Mouse (Mus musculus) intestine, embryonic 15.5 days (tissue): Measurements from ENCODE around the gene Kat6b. TPM values are rescaled to one million over a fixed set of nuclear protein-coding genes. Genes with fewer than 3 reads are reported as not detected.
"Not testable (repeated sequence)": the region's sequence is repeated elsewhere in the genome, so short reads cannot be mapped to it uniquely, and the experiment has no call there.

Experiments
- ATAC-seq: fragments of 200-750 bp; cut with Nextera tagmentation; 2 replicates; pipeline ENCODE4 v1.8.0; 2017; ENCODE audit warnings: moderate TSS enrichment, moderate library complexity
- H3K27ac ChIP-seq: fragments of 300-500 bp; sonication (generic); 2 replicates; pipeline ENCODE4 v1.5.1; 2015; ENCODE audit warnings: mild to moderate bottlenecking, inconsistent platforms
- H3K27me3 ChIP-seq: fragments of 300-500 bp; sonication (generic); replicated peaks from 2 replicates; pipeline ENCODE4 v1.6.1; 2015; ENCODE audit warnings: inconsistent platforms
- H3K36me3 ChIP-seq: fragments of 300-500 bp; sonication (generic); 2 replicates; pipeline ENCODE4 v1.6.1; 2015; ENCODE audit warnings: inconsistent platforms
- H3K4me1 ChIP-seq: fragments of 300-500 bp; sonication (generic); replicated peaks from 2 replicates; pipeline ENCODE4 v1.6.1; 2015; ENCODE audit warnings: inconsistent platforms
- H3K4me2 ChIP-seq: fragments of 300-500 bp; sonication (generic); replicated peaks from 2 replicates; pipeline ENCODE4 v1.6.1; 2015; ENCODE audit warnings: mild to moderate bottlenecking, inconsistent platforms
- H3K4me3 ChIP-seq: fragments of 300-500 bp; sonication (generic); replicated peaks from 2 replicates; pipeline ENCODE4 v1.5.1; 2015; ENCODE audit warnings: inconsistent platforms
- H3K9ac ChIP-seq: fragments of 300-500 bp; sonication (generic); 2 replicates; pipeline ENCODE4 v1.6.1; 2015; ENCODE audit warnings: inconsistent platforms
- H3K9me3 ChIP-seq: fragments of 300-500 bp; sonication (generic); 2 replicates; pipeline ENCODE4 v1.6.1; 2016; ENCODE audit warnings: inconsistent platforms
- WGBS: fragments of 180-500 bp; shearing (Covaris S2); methylation state at CpG from one replicate; pipeline ENCODE4 v1.1.7; 2015; 5-methylcytosine and 5-hydroxymethylcytosine counted together
- polyA plus RNA-seq: library from polyadenylated mRNA; unstranded; fragments of >200 nt; fragmentation: Nextera tagmentation; extraction: Ambion mirVana; gene quantifications from 2 replicates; pipeline ENCODE4 v1.2.1, GENCODE M21; 2015

The Kat6b gene
- polyA plus RNA-seq, 1 experiment from 2014 or later = 10.6 TPM

DNA sequence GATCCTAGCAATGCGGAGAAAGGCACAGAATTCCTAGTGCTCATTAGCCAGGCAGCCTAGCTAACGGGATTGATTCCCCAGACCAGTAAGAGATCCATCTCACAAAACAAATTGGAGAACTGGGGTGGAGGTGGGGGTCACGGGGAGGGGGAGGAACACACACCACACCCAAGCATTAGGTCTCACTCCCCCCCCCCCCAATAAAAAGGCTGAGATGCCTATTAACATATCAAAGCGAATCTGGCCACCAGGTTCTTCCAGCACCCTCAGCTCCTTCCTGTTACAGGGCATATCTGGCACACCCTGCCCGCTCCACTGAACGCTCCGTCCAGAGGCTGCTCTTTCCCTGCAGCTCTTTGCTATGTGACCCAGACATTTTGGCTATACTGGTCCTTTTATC is 22.5 kb upstream of the Kat6b start:
- Histone ChIP-seq H3K27ac (no peak overlapping the region), H3K9me3 (no peaks in the 10 kb centered on the region), H3K36me3 (no peaks in the 10 kb centered on the region), H3K4me1 (0 out of 2 replicates have a peak, but pooled peaks cover 3% of the 10 kb centered on the region), H3K4me3 (no peak overlapping the region), H3K9ac (no peak overlapping the region), H3K4me2 (no peak overlapping the region), H3K27me3 (no peaks in the 10 kb centered on the region)
- ATAC-seq = no peak
- 80% methylated on average over 7 of the region's 7 CpGs for WGBS

DNA sequence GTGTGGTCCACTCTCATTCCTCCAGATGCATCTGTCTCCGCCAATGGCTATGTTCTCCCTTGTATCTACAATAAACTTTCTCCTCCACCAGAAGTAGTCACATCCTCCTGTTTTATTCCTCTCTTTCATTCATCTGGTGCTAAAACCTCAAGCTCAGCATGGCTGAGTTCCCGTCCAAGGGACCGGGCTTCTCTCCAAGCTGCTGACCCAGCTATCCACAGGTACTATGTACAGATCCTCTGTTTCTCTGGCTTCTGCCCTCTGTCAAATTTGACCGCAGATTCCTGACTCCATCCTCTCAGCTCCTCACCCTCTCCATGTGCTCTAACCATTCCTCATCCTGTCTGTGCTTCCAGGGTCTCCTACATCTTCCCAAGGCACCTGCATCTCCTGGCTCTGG is 22.1 kb upstream of the Kat6b start:
- Histone ChIP-seq H3K27ac (no peak overlapping the region), H3K4me1 (0 out of 2 replicates have a peak, but pooled peaks cover 3% of the 10 kb centered on the region), H3K4me3 (no peak overlapping the region), H3K9me3 (no peaks in the 10 kb centered on the region), H3K36me3 (no peaks in the 10 kb centered on the region), H3K9ac (no peak overlapping the region), H3K27me3 (no peaks in the 10 kb centered on the region), H3K4me2 (no peak overlapping the region)
- ATAC-seq = no peak
- WGBS = 83% methylated on average over 4 of the region's 4 CpGs

DNA sequence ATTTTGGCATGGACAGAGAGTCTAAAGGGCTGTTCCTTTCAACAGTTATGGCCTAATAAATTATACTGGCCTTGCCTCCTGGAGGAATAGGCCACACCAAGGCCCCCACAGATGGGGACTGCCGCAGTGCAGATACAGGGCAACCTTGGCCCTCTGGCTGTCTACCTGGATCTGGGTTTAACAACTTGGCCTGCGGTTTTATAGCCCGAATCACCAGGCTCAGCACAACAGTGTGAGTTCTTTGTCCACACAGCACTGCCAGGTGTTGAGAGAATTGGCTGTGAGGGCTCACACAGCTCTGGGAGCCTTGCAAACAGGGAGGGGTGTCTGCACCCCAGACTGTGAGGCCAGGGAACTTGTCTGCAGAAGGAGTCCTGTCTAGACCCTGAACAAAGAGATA is 18.8 kb upstream of the Kat6b start:
- ATAC-seq = 0 out of 2 replicates have a peak, but pooled peaks have one; percentile 43
- Histone ChIP-seq H3K9ac (no peak overlapping the region), H3K27ac (no peak overlapping the region), H3K36me3 (no peaks in the 10 kb centered on the region), H3K4me1 (0 out of 2 replicates have a peak, but pooled peaks cover 3% of the 10 kb centered on the region), H3K27me3 (no peaks in the 10 kb centered on the region), H3K4me3 (no peak overlapping the region), H3K4me2 (no peak overlapping the region), H3K9me3 (no peaks in the 10 kb centered on the region)
- WGBS = 76% methylated on average over 3 of the region's 3 CpGs

- no peaks in the 10 kb centered on the region for H3K27me3 ChIP-seq
- H3K9ac ChIP-seq = no peak overlapping the region
- 0 out of 2 replicates have a peak, but pooled peaks cover 3% of the 10 kb centered on the region for H3K4me1 ChIP-seq
- no peak overlapping the region for H3K4me2 ChIP-seq
- no peak overlapping the region for H3K4me3 ChIP-seq
- H3K36me3 ChIP-seq = no peaks in the 10 kb centered on the region
- 68% methylated on average over 9 of the region's 9 CpGs for WGBS
- no peak for ATAC-seq
- no peak overlapping the region for H3K27ac ChIP-seq
- H3K9me3 ChIP-seq = no peaks in the 10 kb centered on the region
Observed at GRCm38 (mm10) chr14:21463117-21463712, 18.0 kb upstream of the Kat6b start.

DNA sequence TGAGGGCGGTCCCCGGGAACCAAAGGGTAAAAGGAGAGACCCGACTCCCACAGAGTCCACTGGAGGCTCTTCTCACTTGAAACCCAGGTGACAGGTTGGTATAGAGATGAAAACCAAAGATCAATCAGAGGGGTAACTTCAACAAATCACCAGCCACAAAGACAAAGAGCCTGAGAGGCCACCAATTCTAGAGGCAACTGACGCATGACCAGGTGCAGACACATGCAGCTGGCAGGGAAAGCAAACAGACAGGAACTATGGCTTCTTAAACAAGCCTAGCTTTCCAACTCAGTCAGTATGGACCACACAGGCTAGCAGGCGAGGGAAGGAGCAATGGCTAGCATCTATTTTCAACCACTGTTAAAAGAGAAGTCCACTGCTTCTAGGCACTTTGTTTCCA is 10.8 kb upstream of the Kat6b start:
- Histone ChIP-seq H3K27ac (no peak overlapping the region), H3K4me3 (no peak overlapping the region), H3K36me3 (no peaks in the 10 kb centered on the region), H3K4me2 (no peak overlapping the region), H3K9ac (no peak overlapping the region), H3K4me1 (no peaks in the 10 kb centered on the region), H3K27me3 (no peaks in the 10 kb centered on the region), H3K9me3 (no peaks in the 10 kb centered on the region)
- no peak for ATAC-seq
- 84% methylated on average over 5 of the region's 5 CpGs for WGBS

- ATAC-seq = no peak
- no peaks in the 10 kb centered on the region for H3K9me3 ChIP-seq
- H3K4me1 ChIP-seq = no peaks in the 10 kb centered on the region
- no peaks in the 10 kb centered on the region for H3K36me3 ChIP-seq
- no peak overlapping the region for H3K4me2 ChIP-seq
- WGBS = 93% methylated on average over 2 of the region's 2 CpGs
- H3K27ac ChIP-seq = no peak overlapping the region
- H3K27me3 ChIP-seq = no peaks in the 10 kb centered on the region
- no peak overlapping the region for H3K4me3 ChIP-seq
- no peak overlapping the region for H3K9ac ChIP-seq
Observed at GRCm38 (mm10) chr14:21471975-21472374, 9.3 kb upstream of the Kat6b start.

DNA sequence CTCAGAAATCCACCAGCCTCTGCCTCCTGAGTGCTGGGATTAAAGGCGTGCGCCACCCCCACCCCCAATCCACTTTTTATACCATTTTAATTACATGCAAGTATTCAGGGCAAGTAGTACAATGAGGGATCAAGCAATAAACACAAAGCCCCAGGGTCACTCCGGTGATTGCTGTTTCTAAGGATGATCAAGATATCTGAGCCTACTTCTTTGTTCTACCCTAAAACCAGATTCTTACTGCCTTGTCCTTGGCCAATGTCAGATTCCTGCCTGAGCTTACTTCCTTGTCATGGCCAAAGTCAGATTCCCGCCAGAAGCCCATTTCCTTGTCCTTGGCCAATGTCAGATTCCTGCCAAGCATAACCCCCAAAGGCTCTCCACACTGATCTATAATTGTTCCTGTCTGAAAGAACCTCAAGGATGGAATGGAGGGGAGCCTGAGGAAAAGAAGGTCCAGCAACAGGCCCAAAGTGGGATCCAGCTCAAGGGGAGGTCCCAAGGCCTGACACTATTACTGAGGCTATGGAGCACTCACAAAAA is 6.6 kb upstream of the Kat6b start:
- not testable (repeated sequence) for H3K4me3 ChIP-seq, H3K9ac ChIP-seq, H3K27me3 ChIP-seq, H3K4me1 ChIP-seq, H3K36me3 ChIP-seq, H3K27ac ChIP-seq, H3K9me3 ChIP-seq, ATAC-seq, H3K4me2 ChIP-seq
- WGBS = 88% methylated on average over 4 of the region's 4 CpGs

- H3K4me1 ChIP-seq = no peaks in the 10 kb centered on the region
- H3K4me2 ChIP-seq = no peak overlapping the region
- no peak for ATAC-seq
- H3K27ac ChIP-seq = no peak overlapping the region
- H3K36me3 ChIP-seq = no peaks in the 10 kb centered on the region
- H3K27me3 ChIP-seq = no peaks in the 10 kb centered on the region
- H3K9me3 ChIP-seq = no peaks in the 10 kb centered on the region
- H3K9ac ChIP-seq = no peak overlapping the region
- 88% methylated on average over 2 of the region's 2 CpGs for WGBS
- H3K4me3 ChIP-seq = no peak overlapping the region
Observed at GRCm38 (mm10) chr14:21477181-21477580, 4.1 kb upstream of the Kat6b start.

DNA sequence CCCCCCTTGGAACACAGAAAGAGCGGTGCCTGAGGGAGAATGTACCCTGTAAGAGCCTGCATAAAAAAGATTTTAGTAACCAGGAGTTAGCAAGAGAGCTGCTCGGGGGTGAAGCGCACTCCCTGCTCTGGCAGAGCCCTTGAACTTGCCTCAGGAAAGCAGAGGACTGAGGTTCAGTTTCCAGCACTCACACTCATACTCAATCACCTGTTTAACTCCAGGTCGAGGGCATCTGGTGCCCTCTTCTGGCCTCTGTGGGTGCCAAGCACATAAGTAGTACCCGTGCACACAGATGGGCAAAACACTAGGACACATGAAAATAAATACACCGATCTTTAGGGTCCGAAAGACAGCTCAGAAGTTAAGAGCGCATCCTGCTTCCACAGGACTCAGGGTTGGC is 1.7 kb upstream of the Kat6b start:
- Histone ChIP-seq H3K4me2 (no peak overlapping the region), H3K27me3 (no peaks in the 10 kb centered on the region), H3K27ac (no peak overlapping the region), H3K36me3 (no peaks in the 10 kb centered on the region), H3K9ac (no peak overlapping the region), H3K4me3 (no peak overlapping the region), H3K9me3 (no peaks in the 10 kb centered on the region), H3K4me1 (no peaks in the 10 kb centered on the region)
- 96% methylated on average over 8 of the region's 8 CpGs for WGBS
- ATAC-seq = no peak

GRCm38 (mm10) chr14:21480191-21480590 is 1.0 kb upstream of the Kat6b start:
- whole genome bisulfite sequencing = 83% methylated on average over 5 of the region's 5 CpGs
- no peak for ATAC-seq
- H3K4me1 ChIP-seq = no peaks in the 10 kb centered on the region
- H3K36me3 ChIP-seq = no peaks in the 10 kb centered on the region
- H3K27ac ChIP-seq = no peak overlapping the region
- no peak overlapping the region for H3K4me2 ChIP-seq
- H3K4me3 ChIP-seq = no peak overlapping the region
- H3K27me3 ChIP-seq = no peaks in the 10 kb centered on the region
- H3K9ac ChIP-seq = no peak overlapping the region
- H3K9me3 ChIP-seq = no peaks in the 10 kb centered on the region

GRCm38 (mm10) chr14:21484199-21484598 is 3.0 kb downstream of the Kat6b start:
- H3K9ac ChIP-seq = no peak overlapping the region
- WGBS = 70% methylated on average over 2 of the region's 2 CpGs
- no peak overlapping the region for H3K4me2 ChIP-seq
- H3K4me1 ChIP-seq = no peaks in the 10 kb centered on the region
- H3K4me3 ChIP-seq = no peak overlapping the region
- no peaks in the 10 kb centered on the region for H3K9me3 ChIP-seq
- H3K27me3 ChIP-seq = no peaks in the 10 kb centered on the region
- ATAC-seq = no peak
- no peaks in the 10 kb centered on the region for H3K36me3 ChIP-seq
- H3K27ac ChIP-seq = no peak overlapping the region

DNA sequence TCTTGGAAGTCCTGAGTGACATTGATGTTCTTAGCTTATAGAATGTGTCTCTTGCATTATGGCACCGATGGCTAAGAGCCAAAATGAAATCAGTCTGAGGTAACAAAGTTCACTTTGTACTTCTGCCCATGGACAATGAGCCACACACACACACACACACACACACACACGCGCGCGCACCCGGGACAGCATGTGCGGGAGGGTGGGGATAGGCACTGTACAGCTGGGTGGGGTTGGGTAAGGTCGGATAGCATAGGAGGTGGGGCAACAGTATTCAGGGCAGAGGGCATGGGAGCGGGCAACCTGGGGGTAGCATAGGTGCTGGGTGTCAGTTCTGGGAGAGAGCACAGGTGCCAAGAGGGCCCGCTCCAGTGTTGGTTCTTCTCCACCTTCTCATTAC is 3.5 kb downstream of the Kat6b start:
- H3K4me2 ChIP-seq = no peak overlapping the region
- no peaks in the 10 kb centered on the region for H3K9me3 ChIP-seq
- no peaks in the 10 kb centered on the region for H3K36me3 ChIP-seq
- 90% methylated on average over 10 of the region's 10 CpGs for WGBS
- H3K27me3 ChIP-seq = no peaks in the 10 kb centered on the region
- no peak overlapping the region for H3K4me3 ChIP-seq
- H3K9ac ChIP-seq = no peak overlapping the region
- ATAC-seq = peak; percentile 91
- H3K4me1 ChIP-seq = no peaks in the 10 kb centered on the region
- no peak overlapping the region for H3K27ac ChIP-seq

GRCm38 (mm10) chr14:21485961-21486520 is 4.8 kb downstream of the Kat6b start:
- H3K9ac ChIP-seq = no peak overlapping the region
- H3K27me3 ChIP-seq = no peaks in the 10 kb centered on the region
- no peaks in the 10 kb centered on the region for H3K9me3 ChIP-seq
- H3K27ac ChIP-seq = no peak overlapping the region
- H3K4me1 ChIP-seq = no peaks in the 10 kb centered on the region
- no peak overlapping the region for H3K4me3 ChIP-seq
- H3K4me2 ChIP-seq = no peak overlapping the region
- no peaks in the 10 kb centered on the region for H3K36me3 ChIP-seq
- no peak for ATAC-seq
- 96% methylated on average over 3 of the region's 3 CpGs for WGBS
